7 mouse cellular contexts compared by ENCODE assay signal in the genomic region with DNA sequence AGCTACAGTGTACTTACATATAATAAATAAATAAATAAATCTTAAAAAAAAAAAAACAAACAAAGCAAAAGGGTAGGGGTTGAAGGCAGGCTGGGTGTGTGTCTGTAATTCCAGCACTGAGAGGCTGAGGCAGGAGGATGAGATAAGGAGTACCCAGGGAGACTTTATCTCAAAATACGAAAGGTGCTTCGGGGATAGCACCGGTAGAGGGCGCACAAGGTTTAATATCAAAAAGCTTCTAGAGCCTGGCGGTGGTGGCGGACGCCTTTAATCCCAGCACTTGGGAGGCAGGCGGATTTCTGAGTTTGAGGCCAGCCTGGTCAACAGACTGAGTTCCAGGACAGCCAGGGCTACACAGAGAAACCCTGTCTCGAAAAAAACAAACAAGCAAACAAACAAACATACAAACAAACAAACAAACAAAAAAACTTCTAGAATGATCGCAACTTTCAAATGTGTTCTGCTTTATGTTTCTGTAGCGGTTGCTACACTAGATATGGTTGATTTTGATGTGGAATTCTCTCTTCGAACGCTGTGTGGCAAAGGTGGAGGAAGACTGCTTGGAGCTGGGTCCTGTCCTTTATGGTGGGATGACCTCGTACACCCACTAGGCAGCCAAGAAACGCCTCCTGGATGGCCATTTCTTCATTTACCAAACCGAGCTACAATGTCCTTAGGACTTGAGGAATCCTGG. TPM values are rescaled to one million over a fixed set of nuclear protein-coding genes. Genes with fewer than 3 reads are reported as not detected.
DNase-seq lines count a peak whose midpoint lies in the region; ATAC-seq and TF ChIP-seq lines count a peak whose summit lies in the region.

No protein-coding gene starts in this region.

- no peaks in the 10 kb centered on the region for H3K79me2 ChIP-seq in heart, adult 2 months (replicated peaks; ENCODE audit: control insufficient read depth, insufficient read depth, low read length)

- TF ChIP-seq EP300 in heart, adult 2 months (IDR thresholded peaks at IDR 0.05; ENCODE audit: insufficient read depth, low read depth, low read length) = no peak

- ATAC-seq in embryonic facial prominence, embryonic 12.5 days (ENCODE audit: insufficient number of reproducible peaks, insufficient read depth, low FRiP score, low TSS enrichment) = no peak
- ATAC-seq in limb, embryonic 13.5 days (ENCODE audit: low FRiP score, low read depth) = 0 out of 2 replicates have a peak, but pooled peaks have one; percentile 11
- ATAC-seq in midbrain, embryonic 16.5 days = no peak

- intact Hi-C loops in heart, adult 2 months (cut with DNase I) = loop anchor here (1.0 to 5.0 kb wide), 2 partner anchors 12 to 84 kb away; partner anchors contain the start of genes Sun2 and Tomm22

- H3K9ac ChIP-seq in embryonic facial prominence, embryonic 12.5 days = peak overlapping the region; percentile 77
- peak overlapping the region; percentile 76 for H3K9ac ChIP-seq in heart, adult 2 months (ENCODE audit: low read depth, low read length)
- peak overlapping the region; percentile 81 for H3K9ac ChIP-seq in limb, embryonic 13.5 days
- peak overlapping the region; percentile 92 for H3K9ac ChIP-seq in midbrain, embryonic 16.5 days (ENCODE audit: low read depth, low read length)

- WGBS in embryonic facial prominence, embryonic 12.5 days = 4% methylated on average over 16 of the region's 16 CpGs
- 3% methylated on average over 16 of the region's 16 CpGs for WGBS in heart, adult 2 months
- 2% methylated on average over 16 of the region's 16 CpGs for WGBS in limb, embryonic 13.5 days
- WGBS in midbrain, embryonic 16.5 days = 3% methylated on average over 16 of the region's 16 CpGs

- peak overlapping the region; percentile 61 for H3K4me3 ChIP-seq in embryonic facial prominence, embryonic 12.5 days
- peak overlapping the region; percentile 81 for H3K4me3 ChIP-seq in heart, adult 2 months
- H3K4me3 ChIP-seq in limb, embryonic 13.5 days = peak overlapping the region; percentile 80
- H3K4me3 ChIP-seq in midbrain, embryonic 16.5 days (ENCODE audit: low read depth, low read length) = peak overlapping the region; percentile 88

- DNase-seq in adrenal gland, postnatal 25 days = peak; percentile 77
- DNase-seq in heart, adult 2 months = peak; percentile 80 to 85
- DNase-seq in kidney, adult 8-10 months = peak; percentile 77 to 92
- peak; percentile 92 to 94 for DNase-seq in spleen, postnatal 10 days (ENCODE audit: low spot score in 2 of 2)

- H3K27ac ChIP-seq in embryonic facial prominence, embryonic 12.5 days = peak overlapping the region; percentile 89
- H3K27ac ChIP-seq in heart, adult 2 months = peak overlapping the region; percentile 98
- peak overlapping the region; percentile 93 for H3K27ac ChIP-seq in limb, embryonic 13.5 days
- peak overlapping the region; percentile 99 for H3K27ac ChIP-seq in midbrain, embryonic 16.5 days (ENCODE audit: low read length)

- TF ChIP-seq POLR2A in heart, adult 2 months (IDR thresholded peaks at IDR 0.05; ENCODE audit: insufficient read depth, low read depth, low read length) = no peak

- peak overlapping the region; percentile 90 for H3K4me2 ChIP-seq in embryonic facial prominence, embryonic 12.5 days (replicated peaks)
- peak overlapping the region; percentile 93 for H3K4me2 ChIP-seq in limb, embryonic 13.5 days (replicated peaks)
- peak overlapping the region; percentile 87 for H3K4me2 ChIP-seq in midbrain, embryonic 16.5 days (ENCODE audit: low read length)

- peak; percentile 82 for TF ChIP-seq CTCF in heart, adult 2 months (IDR thresholded peaks at IDR 0.05)

- H3K9me3 ChIP-seq in embryonic facial prominence, embryonic 12.5 days = no peaks in the 10 kb centered on the region; the same call in 1 of the 2 replicates
- no peaks in the 10 kb centered on the region for H3K9me3 ChIP-seq in limb, embryonic 13.5 days
- H3K9me3 ChIP-seq in midbrain, embryonic 16.5 days (replicated peaks; ENCODE audit: control insufficient read depth, low read length, poor library complexity, severe bottlenecking) = no peaks in the 10 kb centered on the region

- peaks cover 9% of the 10 kb centered on the region for H3K4me1 ChIP-seq in embryonic facial prominence, embryonic 12.5 days
- peaks cover 3% of the 10 kb centered on the region; the same call in 1 of the 2 replicates for H3K4me1 ChIP-seq in heart, adult 2 months (ENCODE audit: control insufficient read depth, insufficient read depth, low read length)
- peaks cover 12% of the 10 kb centered on the region for H3K4me1 ChIP-seq in limb, embryonic 13.5 days
- peaks cover 10% of the 10 kb centered on the region for H3K4me1 ChIP-seq in midbrain, embryonic 16.5 days (ENCODE audit: control insufficient read depth, insufficient read depth, low read length)

- no peaks in the 10 kb centered on the region for H3K27me3 ChIP-seq in embryonic facial prominence, embryonic 12.5 days
- no peaks in the 10 kb centered on the region for H3K27me3 ChIP-seq in heart, adult 2 months (ENCODE audit: control insufficient read depth, insufficient read depth, low read length)
- H3K27me3 ChIP-seq in limb, embryonic 13.5 days = no peaks in the 10 kb centered on the region
- no peaks in the 10 kb centered on the region for H3K27me3 ChIP-seq in midbrain, embryonic 16.5 days (ENCODE audit: control insufficient read depth, insufficient read depth, low read depth, low read length)

- peaks cover 15% of the 10 kb centered on the region for H3K36me3 ChIP-seq in embryonic facial prominence, embryonic 12.5 days
- H3K36me3 ChIP-seq in heart, adult 2 months (ENCODE audit: control insufficient read depth, insufficient read depth, low read length) = no peaks in the 10 kb centered on the region; the same call in 1 of the 2 replicates
- H3K36me3 ChIP-seq in limb, embryonic 13.5 days = peaks cover 18% of the 10 kb centered on the region
- H3K36me3 ChIP-seq in midbrain, embryonic 16.5 days (ENCODE audit: control insufficient read depth, insufficient read depth, low read length) = 0 out of 2 replicates have a peak, but pooled peaks cover 2% of the 10 kb centered on the region

RNA-seq across cellular contexts. Expression of gene Fam227a, which starts 0.8 kb away (rescaled TPM):
- total RNA-seq in adrenal gland, postnatal 25 days (2021) = 2.9 and 4.1 TPM in 2 replicates
- 2.6 and 2.9 TPM in 2 replicates for polyA plus RNA-seq in embryonic facial prominence, embryonic 12.5 days (2016; fragmentation: Nextera tagmentation; extraction: Ambion mirVana)
- under 1 TPM; 0.75 to 0.84 TPM for total RNA-seq in heart, adult 2 months (2021)
- polyA plus RNA-seq in heart, adult 2 months (2012; rRNA removed) = 1.2 and 1.4 TPM in 2 replicates
- 1.4 and 2.2 TPM in 2 replicates for polyA plus RNA-seq in limb, embryonic 13.5 days (2015; fragmentation: Nextera tagmentation; extraction: Ambion mirVana)
- 4.0 and 5.1 TPM in 2 replicates for polyA plus RNA-seq in midbrain, embryonic 16.5 days (2015; fragmentation: Nextera tagmentation; extraction: Ambion mirVana)

RNA-seq across cellular contexts. Expression of gene Cby1, which starts 1.0 kb away (rescaled TPM):
- 15.0 and 24.5 TPM in 2 replicates for total RNA-seq in adrenal gland, postnatal 25 days (2021)
- polyA plus RNA-seq in embryonic facial prominence, embryonic 12.5 days (2016; fragmentation: Nextera tagmentation; extraction: Ambion mirVana) = 59.9 and 60.3 TPM in 2 replicates
- total RNA-seq in heart, adult 2 months (2021) = 10 to 100 TPM; 18.6 to 19.3 TPM
- 10.1 and 13.8 TPM in 2 replicates for polyA plus RNA-seq in heart, adult 2 months (2012; rRNA removed)
- 55.1 and 59.5 TPM in 2 replicates for polyA plus RNA-seq in limb, embryonic 13.5 days (2015; fragmentation: Nextera tagmentation; extraction: Ambion mirVana)
- 101 and 105 TPM in 2 replicates for polyA plus RNA-seq in midbrain, embryonic 16.5 days (2015; fragmentation: Nextera tagmentation; extraction: Ambion mirVana)

RNA-seq across cellular contexts. Expression of gene Tomm22, which starts 12.7 kb away (rescaled TPM):
- 82.7 and 113 TPM in 2 replicates for total RNA-seq in adrenal gland, postnatal 25 days (2021)
- 229 and 235 TPM in 2 replicates for polyA plus RNA-seq in embryonic facial prominence, embryonic 12.5 days (2016; fragmentation: Nextera tagmentation; extraction: Ambion mirVana)
- total RNA-seq in heart, adult 2 months (2021) = 100 to 1,000 TPM in 1 of 2 experiments, 10 to 100 TPM in 1; 99.8 to 109 TPM
- 57.8 and 112 TPM in 2 replicates for polyA plus RNA-seq in heart, adult 2 months (2012; rRNA removed)
- 221 and 226 TPM in 2 replicates for polyA plus RNA-seq in limb, embryonic 13.5 days (2015; fragmentation: Nextera tagmentation; extraction: Ambion mirVana)
- 233 and 237 TPM in 2 replicates for polyA plus RNA-seq in midbrain, embryonic 16.5 days (2015; fragmentation: Nextera tagmentation; extraction: Ambion mirVana)

RNA-seq across cellular contexts. Expression of gene Josd1, which starts 29.7 kb away (rescaled TPM):
- total RNA-seq in adrenal gland, postnatal 25 days (2021) = 26.8 and 27.9 TPM in 2 replicates
- polyA plus RNA-seq in embryonic facial prominence, embryonic 12.5 days (2016; fragmentation: Nextera tagmentation; extraction: Ambion mirVana) = 30.1 and 32.7 TPM in 2 replicates
- total RNA-seq in heart, adult 2 months (2021) = 10 to 100 TPM; 22.1 to 24.9 TPM
- 16.1 and 25.6 TPM in 2 replicates for polyA plus RNA-seq in heart, adult 2 months (2012; rRNA removed)
- polyA plus RNA-seq in limb, embryonic 13.5 days (2015; fragmentation: Nextera tagmentation; extraction: Ambion mirVana) = 24.8 and 26.7 TPM in 2 replicates
- 20.6 and 21.3 TPM in 2 replicates for polyA plus RNA-seq in midbrain, embryonic 16.5 days (2015; fragmentation: Nextera tagmentation; extraction: Ambion mirVana)

RNA-seq across cellular contexts. Expression of gene Gtpbp1, which starts 32.7 kb away (rescaled TPM):
- total RNA-seq in adrenal gland, postnatal 25 days (2021) = 30.1 and 34.7 TPM in 2 replicates
- polyA plus RNA-seq in embryonic facial prominence, embryonic 12.5 days (2016; fragmentation: Nextera tagmentation; extraction: Ambion mirVana) = 41.5 and 43.6 TPM in 2 replicates
- 10 to 100 TPM; 26.9 to 30.1 TPM for total RNA-seq in heart, adult 2 months (2021)
- polyA plus RNA-seq in heart, adult 2 months (2012; rRNA removed) = 27.0 and 30.5 TPM in 2 replicates
- polyA plus RNA-seq in limb, embryonic 13.5 days (2015; fragmentation: Nextera tagmentation; extraction: Ambion mirVana) = 37.1 and 40.8 TPM in 2 replicates
- 51.4 and 53.6 TPM in 2 replicates for polyA plus RNA-seq in midbrain, embryonic 16.5 days (2015; fragmentation: Nextera tagmentation; extraction: Ambion mirVana)
